In genomic region chr13:94063156-94063555, GRCm38 (mm10) we compare ENCODE assay signal across 8 mouse cellular contexts. TPM values are rescaled to one million over a fixed set of nuclear protein-coding genes. Genes with fewer than 3 reads are reported as not detected.
DNase-seq lines count a peak whose midpoint lies in the region; ATAC-seq and TF ChIP-seq lines count a peak whose summit lies in the region.

No protein-coding gene starts in this region.

- H3K4me1 ChIP-seq in hindbrain, embryonic 14.5 days (replicated peaks; ENCODE audit: control insufficient read depth, insufficient read depth, low read length) = peaks cover 18% of the 10 kb centered on the region
- H3K4me1 ChIP-seq in liver, embryonic 13.5 days (replicated peaks) = peaks cover 25% of the 10 kb centered on the region

- H3K4me2 ChIP-seq in hindbrain, embryonic 14.5 days (replicated peaks) = peak overlapping the region; percentile 24; the same call in 1 of the 2 replicates
- H3K4me2 ChIP-seq in liver, embryonic 13.5 days = peak overlapping the region; percentile 54

- H3K9ac ChIP-seq in hindbrain, embryonic 14.5 days = no peak overlapping the region
- no peak overlapping the region for H3K9ac ChIP-seq in liver, embryonic 13.5 days

- H3K36me3 ChIP-seq in C2C12 (ENCODE audit: control insufficient read depth, insufficient read depth) = peaks cover 20% of the 10 kb centered on the region
- no peaks in the 10 kb centered on the region for H3K36me3 ChIP-seq in hindbrain, embryonic 14.5 days (replicated peaks; ENCODE audit: control insufficient read depth, insufficient read depth)
- no peaks in the 10 kb centered on the region for H3K36me3 ChIP-seq in liver, embryonic 13.5 days

- peak; percentile 28 for ATAC-seq in Patski
- no peak for ATAC-seq in hindbrain, embryonic 14.5 days (ENCODE audit: low FRiP score)
- ATAC-seq in liver, embryonic 13.5 days (ENCODE audit: low read depth) = no peak

- intact Hi-C loops in left cerebral cortex, postnatal 14 days (cut with DNase I) = no loop called here

- 46% methylated on average over 8 of the region's 8 CpGs for WGBS in hindbrain, embryonic 14.5 days
- WGBS in liver, embryonic 13.5 days (ENCODE audit: insufficient replicate concordance) = 36% methylated on average over 8 of the region's 8 CpGs

- H3ac ChIP-seq in C2C12 (ENCODE audit: control insufficient read depth, insufficient read length, low read depth) = no peak overlapping the region

- H3K4me3 ChIP-seq in C2C12 (ENCODE audit: insufficient read depth, poor library complexity, severe bottlenecking) = no peak overlapping the region
- H3K4me3 ChIP-seq in hindbrain, embryonic 14.5 days (replicated peaks; ENCODE audit: low read length) = no peak overlapping the region
- 0 out of 2 replicates have a peak overlapping the region, but pooled peaks have one; percentile 4 for H3K4me3 ChIP-seq in liver, embryonic 13.5 days (replicated peaks)

- H3K79me3 ChIP-seq in C2C12 (ENCODE audit: low read depth) = peaks cover 68% of the 10 kb centered on the region

- no peaks in the 10 kb centered on the region for H3K27me3 ChIP-seq in C2C12 (ENCODE audit: control insufficient read depth, insufficient read depth, insufficient read length)
- H3K27me3 ChIP-seq in Patski = no peaks in the 10 kb centered on the region
- H3K27me3 ChIP-seq in hindbrain, embryonic 14.5 days (ENCODE audit: control insufficient read depth, insufficient read depth, low read length) = peaks cover 75% of the 10 kb centered on the region
- peaks cover 29% of the 10 kb centered on the region for H3K27me3 ChIP-seq in liver, embryonic 13.5 days

- H3K9me3 ChIP-seq in hindbrain, embryonic 14.5 days (ENCODE audit: control insufficient read depth, low read length) = no peaks in the 10 kb centered on the region
- no peaks in the 10 kb centered on the region for H3K9me3 ChIP-seq in liver, embryonic 13.5 days (replicated peaks)

- H3K27ac ChIP-seq in hindbrain, embryonic 14.5 days = no peak overlapping the region
- H3K27ac ChIP-seq in liver, embryonic 13.5 days = no peak overlapping the region

- CTCF ChIA-PET in Patski (lab: Charles Lee) = interaction anchor here (0.8 kb wide), 1 partner anchor 8 kb away, joined by 3 read pairs; no protein-coding TSS in a partner anchor

- peaks cover 93% of the 10 kb centered on the region for H3K79me2 ChIP-seq in C2C12 (ENCODE audit: control insufficient read depth, insufficient read depth)

- TF ChIP-seq CTCF in C2C12 (IDR thresholded peaks at IDR 0.05; ENCODE audit: control insufficient read depth, insufficient read depth, insufficient read length) (no peak), Patski (IDR thresholded peaks at IDR 0.05) (no peak)

- POLR2A ChIA-PET in Patski (lab: Charles Lee) = no interaction called here

- no peak for DNase-seq in Patski (ENCODE audit: low read depth, low spot score)
- DNase-seq in hindbrain, embryonic 14.5 days (ENCODE audit: low spot score) = no peak
- DNase-seq in liver, embryonic 13.5 days = no peak
- peak; percentile 66 for DNase-seq in thymus, postnatal 4 days
- DNase-seq in spleen, postnatal 14 days (ENCODE audit: low spot score in 2 of 2) = no peak
- no peak for DNase-seq in layer of hippocampus, postnatal 10 days (ENCODE audit: low spot score in 2 of 2)
- DNase-seq in left cerebral cortex, postnatal 14 days (ENCODE audit: low spot score in 2 of 2) = no peak

- in situ Hi-C loops in Patski (cut with MboI; ENCODE audit: low pct_unique_long_range_greater_than_20kb) = loop anchor here (5.0 kb wide), 1 partner anchor 66 kb away; no protein-coding TSS in a partner anchor

TF ChIP-seq in C2C12, 6 proteins besides CTCF, POLR2A, EP300 and RAD21:
- TF ChIP-seq CEBPB (IDR thresholded peaks at IDR 0.05; ENCODE audit: low read depth) = peak; percentile 60
- no peak for TF ChIP-seq USF1 (IDR thresholded peaks at IDR 0.05; ENCODE audit: low read depth)

RNA-seq across cellular contexts. Expression of gene Lhfpl2, which starts 5.6 kb away (rescaled TPM):
- polyA plus RNA-seq in C2C12 (2012; fragmentation: generic; extraction: Trizol) (15.5 TPM), Patski (2021) (33.0 TPM)
- 19.7 and 21.3 TPM in 2 replicates for polyA plus RNA-seq in hindbrain, embryonic 14.5 days (2014; fragmentation: Nextera tagmentation; extraction: Ambion mirVana)
- polyA plus RNA-seq in liver, embryonic 13.5 days (2015; fragmentation: Nextera tagmentation; extraction: Ambion mirVana) = 4.8 and 6.0 TPM in 2 replicates
- total RNA-seq in layer of hippocampus, postnatal 10 days (2021) = 10 to 100 TPM; 39.5 to 46.2 TPM
- total RNA-seq in left cerebral cortex, postnatal 14 days (2021) = 10 to 100 TPM; 20.8 TPM
